Mouse (Mus musculus): ENCODE results near the gene Gm6217. TPM values are rescaled to one million over a fixed set of nuclear protein-coding genes. Genes with fewer than 3 reads are reported as not detected.
"Not testable (repeated sequence)": the region's sequence is repeated elsewhere in the genome, so short reads cannot be mapped to it uniquely, and the experiment has no call there.

Gm6217 gene
- not detected in 2 replicates for polyA plus RNA-seq (2014; fragmentation: Nextera tagmentation; extraction: Ambion mirVana)

DNA sequence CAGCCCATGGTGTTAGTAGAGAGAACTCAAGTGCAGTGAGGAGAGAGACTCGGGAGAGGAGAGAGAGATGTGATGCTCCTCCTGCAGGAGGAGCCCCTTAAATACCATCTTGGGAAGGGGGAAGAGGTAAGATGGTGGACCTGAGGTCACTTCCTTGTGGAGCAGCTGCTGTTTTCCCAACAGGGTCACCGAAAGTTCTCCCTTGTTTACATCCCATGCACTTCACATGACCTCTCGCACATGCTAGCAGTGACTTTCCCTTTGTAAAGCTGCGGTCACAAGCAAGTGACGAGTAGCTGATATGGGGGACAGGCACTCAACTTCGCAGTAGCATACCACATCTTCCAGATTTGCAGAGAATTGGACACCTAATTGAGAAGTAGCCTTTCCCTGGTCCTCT is at the start of gene Gm6217:
Gene Gm6217, minus strand, starts transcription at position 74 of the 400 bp plus-strand sequence.
- no CpG with 5 or more reads among the region's 6 CpGs for WGBS
- not testable (repeated sequence) for H3K27me3 ChIP-seq (ENCODE audit: control insufficient read depth, insufficient read depth, low read length); ATAC-seq (ENCODE audit: insufficient number of reproducible peaks, insufficient read depth, low FRiP score, low read depth); H3K27ac ChIP-seq (replicated peaks in 1 of 2; ENCODE audit: control insufficient read depth in 1 of 2, insufficient read depth in 1 of 2, low read depth in 2 of 2, low read length in 2 of 2); H3K9me3 ChIP-seq (ENCODE audit: control insufficient read depth, low read length); H3K4me2 ChIP-seq (ENCODE audit: low read length); H3K9ac ChIP-seq (ENCODE audit: low read length); H3K4me1 ChIP-seq (ENCODE audit: control insufficient read depth in 2 of 2, insufficient read depth in 2 of 2, low read length in 2 of 2); H3K36me3 ChIP-seq (ENCODE audit: control insufficient read depth, insufficient read depth, low read length); H3K4me3 ChIP-seq (ENCODE audit: control insufficient read depth in 1 of 2, insufficient read depth in 1 of 2, low read depth in 1 of 2, low read length in 2 of 2)

DNA sequence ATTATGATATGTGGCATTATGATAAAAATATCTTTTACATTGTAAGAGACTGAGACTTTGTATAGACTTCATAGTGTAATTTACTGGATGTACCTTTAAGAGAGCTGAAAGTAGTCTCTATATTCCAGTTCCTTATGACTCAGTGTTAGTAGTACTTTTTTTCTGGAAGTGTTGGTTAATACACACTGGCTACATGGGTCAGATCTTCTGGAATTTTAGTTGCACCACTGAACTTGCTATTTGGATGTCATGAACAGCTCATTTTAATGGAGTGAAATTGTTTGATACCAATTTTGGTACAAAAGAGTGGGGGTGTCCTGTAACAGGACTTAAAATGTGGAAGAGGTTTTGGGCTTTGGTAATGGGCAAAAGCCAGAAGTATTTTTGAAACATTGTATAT is 46.6 kb upstream of the Gm6217 start:
- H3K4me1 ChIP-seq (ENCODE audit: control insufficient read depth in 2 of 2, insufficient read depth in 2 of 2, low read length in 2 of 2), result peaks cover 6 to 16% of the 10 kb centered on the region in 2 experiments; a peak in 2 of 4 replicates
- H3K4me2 ChIP-seq (ENCODE audit: low read length), result no peak overlapping the region
- ATAC-seq (ENCODE audit: insufficient number of reproducible peaks, insufficient read depth, low FRiP score, low read depth), result no peak
- no peak overlapping the region for H3K9ac ChIP-seq (ENCODE audit: low read length)
- H3K27me3 ChIP-seq (ENCODE audit: control insufficient read depth, insufficient read depth, low read length), result no peaks in the 10 kb centered on the region
- no peak overlapping the region for H3K4me3 ChIP-seq (ENCODE audit: control insufficient read depth in 1 of 2, insufficient read depth in 1 of 2, low read depth in 1 of 2, low read length in 2 of 2)
- no peaks in the 10 kb centered on the region for H3K36me3 ChIP-seq (ENCODE audit: control insufficient read depth, insufficient read depth, low read length)
- H3K27ac ChIP-seq (replicated peaks in 1 of 2; ENCODE audit: control insufficient read depth in 1 of 2, insufficient read depth in 1 of 2, low read depth in 2 of 2, low read length in 2 of 2), result no peak overlapping the region
- H3K9me3 ChIP-seq (ENCODE audit: control insufficient read depth, low read length), result no peaks in the 10 kb centered on the region

DNA sequence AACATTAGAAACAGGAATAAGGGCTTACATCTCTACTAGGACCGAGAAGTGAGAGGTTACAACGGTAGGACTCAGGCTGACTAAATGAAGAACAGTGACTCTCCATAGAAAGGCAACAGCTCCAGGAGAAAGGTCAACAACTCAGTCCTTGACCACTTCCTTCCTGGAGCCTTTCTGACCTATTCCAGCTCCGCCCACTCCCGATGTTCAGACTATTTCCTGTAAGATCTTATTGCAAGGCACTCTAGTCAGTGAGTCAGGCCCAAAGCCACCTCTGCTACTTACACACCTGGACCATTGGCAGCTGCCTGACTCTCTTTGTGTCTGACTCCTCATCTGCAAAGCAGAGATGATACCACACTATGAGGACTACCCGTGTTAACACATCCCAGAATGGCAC is 44.6 kb upstream of the Gm6217 start:
- peaks cover 9 to 31% of the 10 kb centered on the region in 2 experiments; a peak in 3 of 4 replicates for H3K4me1 ChIP-seq (ENCODE audit: control insufficient read depth in 2 of 2, insufficient read depth in 2 of 2, low read length in 2 of 2)
- H3K9me3 ChIP-seq (ENCODE audit: control insufficient read depth, low read length), result no peaks in the 10 kb centered on the region
- H3K36me3 ChIP-seq (ENCODE audit: control insufficient read depth, insufficient read depth, low read length), result no peaks in the 10 kb centered on the region
- H3K4me3 ChIP-seq (ENCODE audit: control insufficient read depth in 1 of 2, insufficient read depth in 1 of 2, low read depth in 1 of 2, low read length in 2 of 2), result no peak overlapping the region
- H3K27ac ChIP-seq (replicated peaks in 1 of 2; ENCODE audit: control insufficient read depth in 1 of 2, insufficient read depth in 1 of 2, low read depth in 2 of 2, low read length in 2 of 2), result no peak overlapping the region
- H3K9ac ChIP-seq (ENCODE audit: low read length), result no peak overlapping the region
- no peaks in the 10 kb centered on the region for H3K27me3 ChIP-seq (ENCODE audit: control insufficient read depth, insufficient read depth, low read length)
- 70% methylated on average over 5 of the region's 5 CpGs for WGBS
- no peak overlapping the region for H3K4me2 ChIP-seq (ENCODE audit: low read length)
- ATAC-seq (ENCODE audit: insufficient number of reproducible peaks, insufficient read depth, low FRiP score, low read depth), result no peak

DNA sequence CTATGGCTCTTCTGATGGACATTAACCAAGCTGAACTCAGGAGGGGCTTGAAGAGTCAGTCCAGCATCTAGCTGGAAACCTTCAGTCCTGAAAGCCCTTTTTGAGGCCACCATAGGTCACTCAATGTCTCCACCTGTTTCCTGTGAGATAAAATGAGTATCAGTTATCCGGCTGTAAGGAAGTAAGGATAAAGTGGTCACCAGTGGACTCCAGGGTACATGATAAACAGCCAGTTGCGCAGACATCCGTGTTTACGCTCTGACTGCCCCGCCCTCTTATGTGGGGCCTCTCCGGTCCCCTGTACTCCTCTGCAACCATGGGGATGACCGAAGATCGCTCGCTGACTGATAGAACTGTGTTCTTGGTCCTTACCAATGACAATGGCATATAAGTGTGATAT is 43.1 kb upstream of the Gm6217 start:
- 50% methylated on average over 9 of the region's 9 CpGs for WGBS
- H3K9me3 ChIP-seq (ENCODE audit: control insufficient read depth, low read length), result no peaks in the 10 kb centered on the region
- H3K4me2 ChIP-seq (ENCODE audit: low read length), result no peak overlapping the region
- no peak overlapping the region for H3K4me3 ChIP-seq (ENCODE audit: control insufficient read depth in 1 of 2, insufficient read depth in 1 of 2, low read depth in 1 of 2, low read length in 2 of 2)
- no peaks in the 10 kb centered on the region for H3K36me3 ChIP-seq (ENCODE audit: control insufficient read depth, insufficient read depth, low read length)
- no peaks in the 10 kb centered on the region for H3K27me3 ChIP-seq (ENCODE audit: control insufficient read depth, insufficient read depth, low read length)
- H3K4me1 ChIP-seq (ENCODE audit: control insufficient read depth in 2 of 2, insufficient read depth in 2 of 2, low read length in 2 of 2), result peaks cover 9 to 31% of the 10 kb centered on the region in 2 experiments; a peak in 3 of 4 replicates
- peak; percentile 71 for ATAC-seq (ENCODE audit: insufficient number of reproducible peaks, insufficient read depth, low FRiP score, low read depth)
- H3K27ac ChIP-seq (replicated peaks in 1 of 2; ENCODE audit: control insufficient read depth in 1 of 2, insufficient read depth in 1 of 2, low read depth in 2 of 2, low read length in 2 of 2), result no peak overlapping the region
- no peak overlapping the region for H3K9ac ChIP-seq (ENCODE audit: low read length)

DNA sequence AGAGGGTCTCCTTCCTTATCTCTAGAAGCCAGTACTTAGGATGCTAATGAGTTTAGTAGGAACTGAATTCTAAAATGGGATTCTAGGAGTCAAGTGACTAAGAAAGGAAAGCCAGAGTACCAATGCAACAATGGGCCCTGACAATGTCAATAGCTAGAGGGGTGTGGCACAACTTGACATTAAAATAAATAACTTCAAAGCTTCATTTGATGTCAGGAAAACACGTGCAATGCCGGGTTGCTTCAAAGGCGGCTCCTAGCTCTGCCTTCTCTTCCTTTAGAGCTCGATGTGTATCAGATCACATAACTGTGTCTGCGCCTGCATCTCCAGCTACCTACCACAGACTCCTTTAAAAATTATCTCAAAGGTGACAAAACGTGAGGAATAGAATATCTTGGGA is 42.7 kb upstream of the Gm6217 start:
- ATAC-seq (ENCODE audit: insufficient number of reproducible peaks, insufficient read depth, low FRiP score, low read depth), result no peak
- no peaks in the 10 kb centered on the region for H3K9me3 ChIP-seq (ENCODE audit: control insufficient read depth, low read length)
- no peaks in the 10 kb centered on the region for H3K36me3 ChIP-seq (ENCODE audit: control insufficient read depth, insufficient read depth, low read length)
- no peak overlapping the region for H3K4me3 ChIP-seq (ENCODE audit: control insufficient read depth in 1 of 2, insufficient read depth in 1 of 2, low read depth in 1 of 2, low read length in 2 of 2)
- no peak overlapping the region for H3K27ac ChIP-seq (replicated peaks in 1 of 2; ENCODE audit: control insufficient read depth in 1 of 2, insufficient read depth in 1 of 2, low read depth in 2 of 2, low read length in 2 of 2)
- H3K4me2 ChIP-seq (ENCODE audit: low read length), result no peak overlapping the region
- H3K27me3 ChIP-seq (ENCODE audit: control insufficient read depth, insufficient read depth, low read length), result no peaks in the 10 kb centered on the region
- WGBS, result 31% methylated on average over 6 of the region's 6 CpGs
- no peak overlapping the region for H3K9ac ChIP-seq (ENCODE audit: low read length)
- H3K4me1 ChIP-seq (ENCODE audit: control insufficient read depth in 2 of 2, insufficient read depth in 2 of 2, low read length in 2 of 2), result peaks cover 9 to 31% of the 10 kb centered on the region in 2 experiments; a peak in 3 of 4 replicates

DNA sequence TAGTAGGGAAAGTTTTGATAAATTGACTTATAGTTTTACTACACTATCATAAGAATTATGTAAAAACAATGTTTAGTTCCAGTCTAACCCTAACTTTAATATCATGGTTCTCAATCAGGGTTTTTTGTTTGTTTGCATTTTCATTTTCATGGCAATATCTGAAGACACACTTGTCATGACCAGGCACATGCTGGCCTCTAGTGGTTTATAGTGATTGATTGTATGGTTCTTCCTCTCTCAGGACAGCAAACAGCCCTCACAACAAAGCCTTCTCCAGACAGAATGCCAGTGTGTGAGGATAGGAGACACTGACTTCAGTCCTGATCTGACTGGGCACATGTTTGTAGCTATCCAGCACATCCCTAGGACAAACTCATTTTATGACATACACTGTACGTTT is 42.0 kb upstream of the Gm6217 start:
- H3K36me3 ChIP-seq (ENCODE audit: control insufficient read depth, insufficient read depth, low read length), result no peaks in the 10 kb centered on the region
- no peak for ATAC-seq (ENCODE audit: insufficient number of reproducible peaks, insufficient read depth, low FRiP score, low read depth)
- H3K4me1 ChIP-seq (ENCODE audit: control insufficient read depth in 2 of 2, insufficient read depth in 2 of 2, low read length in 2 of 2), result peaks cover 9 to 31% of the 10 kb centered on the region in 2 experiments; a peak in 3 of 4 replicates
- no peak overlapping the region for H3K4me3 ChIP-seq (ENCODE audit: control insufficient read depth in 1 of 2, insufficient read depth in 1 of 2, low read depth in 1 of 2, low read length in 2 of 2)
- H3K4me2 ChIP-seq (ENCODE audit: low read length), result no peak overlapping the region
- no peak overlapping the region; a peak in 1 of 4 replicates for H3K27ac ChIP-seq (replicated peaks in 1 of 2; ENCODE audit: control insufficient read depth in 1 of 2, insufficient read depth in 1 of 2, low read depth in 2 of 2, low read length in 2 of 2)
- no peaks in the 10 kb centered on the region for H3K9me3 ChIP-seq (ENCODE audit: control insufficient read depth, low read length)
- no peaks in the 10 kb centered on the region for H3K27me3 ChIP-seq (ENCODE audit: control insufficient read depth, insufficient read depth, low read length)
- 72% methylated on average over 1 of the region's 1 CpGs for WGBS
- H3K9ac ChIP-seq (ENCODE audit: low read length), result no peak overlapping the region

DNA sequence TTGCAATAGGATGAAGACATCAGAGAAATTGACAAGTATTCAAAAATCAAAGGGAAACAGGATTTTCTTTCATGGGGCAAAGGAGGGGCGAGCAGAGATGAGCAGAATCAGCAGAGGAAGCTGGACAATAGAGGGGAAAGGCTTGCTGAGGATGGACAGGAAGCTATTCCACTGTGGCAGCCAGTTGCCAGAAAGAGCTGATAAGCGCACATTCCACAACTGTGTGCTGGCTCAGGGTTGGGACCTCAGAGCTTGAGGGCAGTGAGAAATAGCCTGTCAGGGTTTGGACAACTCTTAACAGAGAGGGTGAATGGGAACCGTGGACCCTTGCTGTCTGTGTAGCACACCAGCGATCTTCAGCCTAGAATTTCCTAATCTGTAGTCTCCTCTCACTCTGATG is 40.8 kb upstream of the Gm6217 start:
- H3K4me2 ChIP-seq (ENCODE audit: low read length), result peak overlapping the region; percentile 19
- no peaks in the 10 kb centered on the region for H3K27me3 ChIP-seq (ENCODE audit: control insufficient read depth, insufficient read depth, low read length)
- peaks cover 9 to 31% of the 10 kb centered on the region in 2 experiments; a peak in 3 of 4 replicates for H3K4me1 ChIP-seq (ENCODE audit: control insufficient read depth in 2 of 2, insufficient read depth in 2 of 2, low read length in 2 of 2)
- no peaks in the 10 kb centered on the region for H3K9me3 ChIP-seq (ENCODE audit: control insufficient read depth, low read length)
- H3K4me3 ChIP-seq (ENCODE audit: control insufficient read depth in 1 of 2, insufficient read depth in 1 of 2, low read depth in 1 of 2, low read length in 2 of 2), result no peak overlapping the region
- WGBS, result 2% methylated on average over 4 of the region's 4 CpGs
- H3K9ac ChIP-seq (ENCODE audit: low read length), result no peak overlapping the region
- ATAC-seq (ENCODE audit: insufficient number of reproducible peaks, insufficient read depth, low FRiP score, low read depth), result peak; percentile 80
- no peaks in the 10 kb centered on the region for H3K36me3 ChIP-seq (ENCODE audit: control insufficient read depth, insufficient read depth, low read length)
- H3K27ac ChIP-seq (replicated peaks in 1 of 2; ENCODE audit: control insufficient read depth in 1 of 2, insufficient read depth in 1 of 2, low read depth in 2 of 2, low read length in 2 of 2), result peak overlapping the region; percentile 51 to 61

DNA sequence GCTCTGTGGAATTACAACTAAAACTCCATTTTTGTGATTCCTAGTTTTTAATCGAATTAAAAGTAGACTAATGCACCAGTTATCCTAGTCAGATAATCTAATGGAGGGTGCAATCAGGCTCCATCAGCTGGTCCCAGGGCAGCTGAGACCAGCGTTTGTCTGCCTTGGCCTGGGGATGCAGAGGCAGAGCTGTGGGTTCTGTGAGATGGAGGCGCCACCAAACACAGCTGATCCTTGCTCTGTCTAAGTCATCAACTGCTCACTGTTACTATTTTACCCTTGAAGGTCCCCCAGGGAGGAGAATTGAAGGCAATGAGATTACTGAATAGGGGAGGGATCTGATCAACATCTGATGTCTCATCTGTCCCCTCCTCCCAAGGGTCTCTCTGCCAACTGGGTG is 35.2 kb upstream of the Gm6217 start:
- no peak overlapping the region for H3K27ac ChIP-seq (replicated peaks in 1 of 2; ENCODE audit: control insufficient read depth in 1 of 2, insufficient read depth in 1 of 2, low read depth in 2 of 2, low read length in 2 of 2)
- H3K36me3 ChIP-seq (ENCODE audit: control insufficient read depth, insufficient read depth, low read length), result no peaks in the 10 kb centered on the region
- H3K9me3 ChIP-seq (ENCODE audit: control insufficient read depth, low read length), result no peaks in the 10 kb centered on the region
- no peaks in the 10 kb centered on the region for H3K27me3 ChIP-seq (ENCODE audit: control insufficient read depth, insufficient read depth, low read length)
- H3K4me2 ChIP-seq (ENCODE audit: low read length), result no peak overlapping the region
- 63% methylated on average over 3 of the region's 3 CpGs for WGBS
- H3K4me3 ChIP-seq (ENCODE audit: control insufficient read depth in 1 of 2, insufficient read depth in 1 of 2, low read depth in 1 of 2, low read length in 2 of 2), result no peak overlapping the region
- H3K9ac ChIP-seq (ENCODE audit: low read length), result no peak overlapping the region
- ATAC-seq (ENCODE audit: insufficient number of reproducible peaks, insufficient read depth, low FRiP score, low read depth), result no peak
- H3K4me1 ChIP-seq (ENCODE audit: control insufficient read depth in 2 of 2, insufficient read depth in 2 of 2, low read length in 2 of 2), result peaks cover 0 to 4% of the 10 kb centered on the region in 2 experiments; a peak in 2 of 4 replicates
